Mouse (Mus musculus) kidney, adult 2 months (tissue): ENCODE results near the gene Psapl1.

Experiments used
- CTCF ChIP-seq: fragments of 200-500 bp; conservative IDR thresholded peaks from 2 replicates; pipeline ENCODE4 v1.5.1; 2011; ENCODE audit warnings: low read depth, mild to moderate bottlenecking, control low read depth, low read length, moderate library complexity, mixed read lengths; ENCODE audit not compliant: insufficient read depth, insufficient read length
- POLR2A ChIP-seq: fragments of 200-500 bp; IDR thresholded peaks from one replicate; pipeline ENCODE4 v1.6.1; 2011; ENCODE audit warnings: low read depth, low read length, control low read depth

DNA sequence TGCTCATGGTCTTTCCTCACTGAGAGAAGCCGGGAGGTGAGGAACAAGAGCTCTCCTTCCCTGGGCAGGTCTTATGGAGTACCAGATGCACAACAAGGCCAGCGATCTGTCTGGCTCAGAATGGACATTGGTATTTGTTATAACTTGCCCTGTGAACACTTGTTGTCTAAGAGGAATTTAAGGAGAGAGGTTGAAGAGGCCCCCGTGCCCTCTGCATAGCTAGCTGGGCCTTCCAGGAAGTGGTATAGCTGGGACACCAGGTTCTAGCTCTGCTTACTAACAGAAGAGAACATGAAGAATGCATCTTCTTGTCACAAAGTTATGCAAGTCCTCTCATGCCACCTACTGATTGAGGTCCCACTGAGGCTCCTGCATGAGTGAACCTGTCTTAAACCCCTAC is 44.2 kb downstream of the Psapl1 start:
- TF ChIP-seq CTCF = no peak
- no peak for TF ChIP-seq POLR2A
